Mouse (Mus musculus) C3H10T1/2 (cell line): ENCODE results near the gene Sowahd. TPM values are rescaled to one million over a fixed set of nuclear protein-coding genes. Genes with fewer than 3 reads are reported as not detected.

ENCODE experiments used
- polyA plus RNA-seq, 2 experiments: library from polyadenylated mRNA; unstranded; fragments of >200 nt; fragmentation: generic; extraction: Trizol; gene quantifications; one replicate each; pipeline ENCODE4 v1.2.1; 2012; ENCODE audit warnings: missing spikeins in 2 of 2

Sowahd gene
- not detected for polyA plus RNA-seq

DNA sequence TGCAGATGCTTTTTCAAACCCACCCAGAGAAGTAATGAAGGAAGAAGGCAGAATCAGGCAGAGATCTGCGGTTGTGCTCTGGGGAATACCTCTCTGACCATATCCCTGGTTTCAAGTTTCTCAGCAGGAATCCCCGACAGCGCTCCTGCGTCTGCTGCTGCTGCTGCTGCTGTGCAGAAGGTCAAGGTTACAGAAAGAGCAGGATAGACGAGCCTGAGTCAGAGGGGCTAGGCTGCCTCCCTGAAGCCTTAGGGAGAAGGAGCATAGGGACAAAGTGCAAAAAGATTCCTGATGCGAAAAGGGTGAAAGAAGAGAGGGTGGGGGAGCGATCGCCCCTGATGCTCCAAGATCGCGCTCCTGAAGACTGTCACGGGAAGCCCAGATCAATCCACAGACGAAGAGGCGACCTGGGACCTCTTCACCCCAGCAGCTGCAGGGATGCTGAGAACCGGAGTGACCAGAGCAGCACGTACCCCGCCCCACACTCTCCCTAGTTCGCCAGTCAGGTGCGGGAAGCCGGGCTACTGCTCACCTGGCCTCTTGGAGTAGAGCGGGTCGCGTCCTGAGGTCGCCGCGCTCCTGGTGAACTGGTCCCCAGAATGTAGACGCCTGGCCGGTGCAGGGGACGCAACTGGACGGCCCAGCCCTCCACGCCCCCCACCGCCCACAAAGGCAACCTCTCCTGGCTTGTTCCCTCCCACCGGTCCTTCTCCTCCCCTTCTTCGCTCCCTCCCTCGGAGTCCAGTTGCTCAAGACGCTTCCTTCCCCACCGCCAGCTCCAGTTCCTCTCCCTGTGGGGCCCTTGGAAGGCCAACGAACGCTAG, at the start of gene Sowahd:
Gene Sowahd, plus strand, starts transcription at position 780 of the 824 bp plus-strand sequence.

DNA sequence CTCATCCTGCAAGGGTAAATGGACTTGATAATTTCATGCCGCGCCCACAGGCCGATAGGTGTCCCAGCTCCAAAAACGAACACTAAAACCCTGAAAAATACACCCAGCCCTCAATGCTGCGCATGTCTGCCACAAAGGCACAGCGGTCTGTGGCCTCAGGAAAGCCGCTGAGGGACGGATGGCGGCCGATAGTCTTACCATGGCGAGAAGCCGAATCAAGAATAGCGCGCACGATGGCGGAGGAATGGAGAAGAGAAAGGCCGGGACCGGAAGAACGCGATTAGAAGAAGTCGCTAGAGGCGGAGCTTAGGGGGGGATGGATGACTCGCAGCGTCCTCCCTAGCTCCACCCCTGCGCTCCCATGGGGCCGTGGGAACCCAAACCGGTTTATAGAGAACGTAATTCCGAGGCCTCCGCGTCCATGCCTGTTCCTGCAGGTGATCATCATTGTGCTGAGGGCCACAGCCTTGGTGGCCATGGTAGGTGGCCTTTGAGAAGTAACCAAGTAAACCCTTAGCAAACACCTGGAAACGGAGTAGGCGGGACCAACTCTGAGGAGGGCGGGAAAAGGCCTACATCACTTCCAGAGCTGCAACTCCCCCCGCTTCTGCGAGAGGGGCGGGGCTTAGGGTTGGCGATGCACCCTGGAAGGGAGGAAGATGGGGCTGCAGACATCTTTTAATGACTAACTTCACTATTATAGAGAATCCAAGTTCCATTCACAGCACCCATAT, 36.4 kb downstream of the Sowahd start, which contains the start of gene Rpl39:
Gene Rpl39, minus strand, starts transcription at position 476 of the 734 bp plus-strand sequence.

Other genes starting within 250 kb of the Sowahd start
- 10 to 100 TPM; 37.7 to 43.9 TPM for gene Ube2a, start 174.9 kb upstream of the Sowahd start, polyA plus RNA-seq
- 1 to 10 TPM in 1 of 2 experiments, under 1 TPM in 1; 0.95 to 5.9 TPM for gene C330007P06Rik, start 174.7 kb upstream of the Sowahd start, polyA plus RNA-seq
- 1 to 10 TPM in 1 of 2 experiments, under 1 TPM in 1; 0.44 to 1.3 TPM for gene Nkrf, start 145.9 kb upstream of the Sowahd start, polyA plus RNA-seq
- 10 to 100 TPM in 1 of 2 experiments, 1 to 10 TPM in 1; 3.2 to 23.6 TPM for gene Sept6, start 57.1 kb upstream of the Sowahd start, polyA plus RNA-seq
- gene Rpl39, start 36.6 kb downstream of the Sowahd start, polyA plus RNA-seq, result 1,000 to 10,000 TPM; 3,168 to 4,181 TPM
- gene Upf3b, start 61.5 kb downstream of the Sowahd start, polyA plus RNA-seq, result 1 to 10 TPM; 1.4 to 5.8 TPM
- 1 to 10 TPM; 2.4 to 4.0 TPM for gene Nkap, start 78.0 kb downstream of the Sowahd start, polyA plus RNA-seq
- gene Akap14, start 120.0 kb downstream of the Sowahd start, polyA plus RNA-seq, result under 1 TPM; 0.02 to 0.04 TPM
- gene Ndufa1, start 142.3 kb downstream of the Sowahd start, polyA plus RNA-seq, result 100 to 1,000 TPM in 1 of 2 experiments, 10 to 100 TPM in 1; 63.4 to 540 TPM
- gene Rnf113a1, start 142.4 kb downstream of the Sowahd start, polyA plus RNA-seq, result 1 to 10 TPM; 4.5 to 7.6 TPM
- gene Gm9, start 162.2 kb downstream of the Sowahd start, polyA plus RNA-seq, result not detected
- not detected for gene Rhox1, start 173.4 kb downstream of the Sowahd start, polyA plus RNA-seq
- gene Rhox2a, start 196.1 kb downstream of the Sowahd start, polyA plus RNA-seq, result not detected
- gene Rhox3a, start 201.1 kb downstream of the Sowahd start, polyA plus RNA-seq, result not detected
- gene Rhox4a, start 216.5 kb downstream of the Sowahd start, polyA plus RNA-seq, result not detected